Mouse (Mus musculus) gastrocnemius, postnatal 10 days (tissue): Measurements from ENCODE around the gene Cntf. TPM values are rescaled to one million over a fixed set of nuclear protein-coding genes. Genes with fewer than 3 reads are reported as not detected.
A peak's percentile ranks its signal among the peaks of the same experiment; 100 is the strongest.
"Not testable (repeated sequence)": the region's sequence is repeated elsewhere in the genome, so short reads cannot be mapped to it uniquely, and the experiment has no call there.

ENCODE experiments used
- DNase-seq: peaks from one replicate; pipeline ENCODE4 v3.0.0; 2021; ENCODE audit warnings: mixed read lengths
- total RNA-seq, 2 experiments: library from RNA; stranded (reverse); gene quantifications; 2 replicates each; pipeline ENCODE4 v1.2.3; 2021

Gene Cntf
- total RNA-seq, 2 experiments from 2014 or later = 4.4 to 4.6 TPM

- DNase-seq = no peak
These were observed 3.0 kb downstream of the Cntf start for GRCm38 (mm10) chr19:12762212-12763130.

- DNase-seq = peak; percentile 55
These were observed 5.8 kb downstream of the Cntf start for GRCm38 (mm10) chr19:12759656-12760055.

- DNase-seq = no peak
These were observed 6.4 kb downstream of the Cntf start for GRCm38 (mm10) chr19:12758936-12759478.

- no peak for DNase-seq
These were observed 9.1 kb downstream of the Cntf start for GRCm38 (mm10) chr19:12756286-12756685.

- no peak for DNase-seq
These were observed 33.5 kb downstream of the Cntf start for GRCm38 (mm10) chr19:12731950-12732349.

GRCm38 (mm10) chr19:12731036-12731435, 34.4 kb downstream of the Cntf start:
- no peak for DNase-seq

GRCm38 (mm10) chr19:12725851-12726250, 39.6 kb downstream of the Cntf start:
- DNase-seq = no peak

GRCm38 (mm10) chr19:12722308-12722707, 43.1 kb downstream of the Cntf start:
- DNase-seq = peak; percentile 44

GRCm38 (mm10) chr19:12721596-12721995, 43.8 kb downstream of the Cntf start:
- DNase-seq = not testable (repeated sequence)

- not testable (repeated sequence) for DNase-seq
These were observed 44.5 kb downstream of the Cntf start for GRCm38 (mm10) chr19:12720919-12721318.

- no peak for DNase-seq
These were observed 45.0 kb downstream of the Cntf start for GRCm38 (mm10) chr19:12720463-12720862.

- DNase-seq = no peak
These were observed 46.2 kb downstream of the Cntf start for GRCm38 (mm10) chr19:12719189-12719588.

Other genes with a start within 250 kb of the Cntf start
- 10 to 100 TPM in 1 of 2 experiments, 1 to 10 TPM in 1; 7.3 to 11.2 TPM for gene Fam111a, start 219.9 kb downstream of the Cntf start, total RNA-seq
- not detected for gene Gm4952, start 165.7 kb downstream of the Cntf start, total RNA-seq
- gene Glyat, start 132.3 kb downstream of the Cntf start, total RNA-seq = not detected
- not detected for gene Olfr1442, start 95.2 kb downstream of the Cntf start, total RNA-seq
- gene Olfr1443, start 87.5 kb downstream of the Cntf start, total RNA-seq = not detected
- not detected for gene Keg1, start 69.8 kb downstream of the Cntf start, total RNA-seq
- gene Zfp91, start 30.5 kb upstream of the Cntf start, total RNA-seq = 10 to 100 TPM; 68.7 to 69.4 TPM
- gene Lpxn, start 30.6 kb upstream of the Cntf start, total RNA-seq = 1 to 10 TPM in 1 of 2 experiments, under 1 TPM in 1; 0.85 to 1.1 TPM
- gene Gm5244, start 81.0 kb upstream of the Cntf start, total RNA-seq = not detected
- gene Olfr1444, start 91.7 kb upstream of the Cntf start, total RNA-seq = not detected
- gene Olfr1445, start 118.2 kb upstream of the Cntf start, total RNA-seq = not detected
- not detected for gene Olfr1446, start 127.9 kb upstream of the Cntf start, total RNA-seq
- not detected for gene Olfr1447, start 138.1 kb upstream of the Cntf start, total RNA-seq
- not detected for gene Olfr1448, start 158.8 kb upstream of the Cntf start, total RNA-seq
- not detected for gene Olfr1449, start 165.2 kb upstream of the Cntf start, total RNA-seq
- not detected for gene Olfr1450, start 184.6 kb upstream of the Cntf start, total RNA-seq
- gene Olfr1451, start 229.4 kb upstream of the Cntf start, total RNA-seq = not detected